Mouse (Mus musculus) gastrocnemius, postnatal 25 days (tissue): ENCODE measurements around the gene Dda1. TPM values are rescaled to one million over a fixed set of nuclear protein-coding genes. Genes with fewer than 3 reads are reported as not detected.
"Not testable (repeated sequence)": the region's sequence is repeated elsewhere in the genome, so short reads cannot be mapped to it uniquely, and the experiment has no call there.

Experiments used
- DNase-seq: peaks from one replicate; pipeline ENCODE4 v3.0.0; 2022
- total RNA-seq, 2 experiments: library from RNA; stranded (reverse); gene quantifications; 1 replicate in 1 of 2; 2 replicates in 1 of 2; pipeline ENCODE4 v1.2.3; 2021

Gene Dda1
- total RNA-seq, 2 experiments from 2014 or later: 23.9 to 24.9 TPM

- no peak for DNase-seq
These were observed 26.8 kb downstream of the Dda1 start for GRCm38 (mm10) chr8:71495811-71496210.

- peak; percentile 87 for DNase-seq
These were observed 27.5 kb downstream of the Dda1 start for GRCm38 (mm10) chr8:71496481-71496880.

- no peak for DNase-seq
These were observed 28.2 kb downstream of the Dda1 start for GRCm38 (mm10) chr8:71497077-71497645.

- peak; percentile 12 for DNase-seq
These were observed 29.0 kb downstream of the Dda1 start for GRCm38 (mm10) chr8:71497881-71498501.

GRCm38 (mm10) chr8:71498816-71499690, 30.1 kb downstream of the Dda1 start:
- DNase-seq: peak; percentile 8

- no peak for DNase-seq
These were observed 35.4 kb downstream of the Dda1 start for GRCm38 (mm10) chr8:71504349-71504748.

- DNase-seq: no peak
These were observed 36.3 kb downstream of the Dda1 start for GRCm38 (mm10) chr8:71505326-71505725.

- peak; percentile 59 for DNase-seq
These were observed 37.0 kb downstream of the Dda1 start for GRCm38 (mm10) chr8:71505979-71506378.

- DNase-seq: peak; percentile 84
These were observed 38.6 kb downstream of the Dda1 start for GRCm38 (mm10) chr8:71507589-71508104.

GRCm38 (mm10) chr8:71509316-71509715, 40.3 kb downstream of the Dda1 start:
- peak; percentile 27 for DNase-seq

GRCm38 (mm10) chr8:71511644-71512043, 42.6 kb downstream of the Dda1 start, which contains the start of gene Plvap:
Gene Plvap (minus strand): TSS chr8:71511752.
- no peak for DNase-seq

GRCm38 (mm10) chr8:71513018-71513754, 44.2 kb downstream of the Dda1 start:
- no peak for DNase-seq

GRCm38 (mm10) chr8:71515043-71515442, 46.0 kb downstream of the Dda1 start:
- no peak for DNase-seq

- no peak for DNase-seq
These were observed 47.8 kb downstream of the Dda1 start for GRCm38 (mm10) chr8:71516786-71517185.

- not testable (repeated sequence) for DNase-seq
These were observed 50.2 kb downstream of the Dda1 start for GRCm38 (mm10) chr8:71519037-71519825.

- DNase-seq: peak; percentile 90
These were observed 52.6 kb downstream of the Dda1 start for GRCm38 (mm10) chr8:71521634-71522033.

GRCm38 (mm10) chr8:71525226-71526050, 56.4 kb downstream of the Dda1 start, which contains the start of gene Ccdc194:
Gene Ccdc194 (minus strand): TSS chr8:71525711.
- DNase-seq: no peak
